ENCODE assay signal across 11 mouse cellular contexts in the genomic region with DNA sequence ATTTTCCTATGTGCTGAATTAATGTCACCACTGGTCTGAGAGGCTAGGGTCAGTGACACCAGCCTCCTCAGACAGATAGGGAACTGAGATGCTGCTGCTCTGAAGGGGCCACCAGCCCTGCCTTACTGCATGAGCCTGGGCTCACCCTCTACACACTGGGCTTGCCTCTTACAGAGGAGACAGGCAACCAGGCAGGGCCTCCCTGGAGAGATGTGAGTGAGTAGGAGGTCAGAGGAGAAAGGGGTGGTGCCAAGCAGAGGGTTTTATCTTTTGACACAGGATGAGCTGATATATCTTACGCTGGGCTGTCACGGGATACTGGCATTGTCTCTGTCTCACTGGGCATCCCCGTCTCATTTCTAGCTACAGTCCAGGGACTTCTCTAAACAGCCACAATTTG.
A peak's percentile ranks its signal among the peaks of the same experiment; 100 is the strongest.
DNase-seq lines count a peak whose midpoint lies in the region; ATAC-seq lines count a peak whose summit lies in the region.
"Had no signal": no experiment of that assay in that cellular context is flagged by ENCODE, and none has a peak within 500 bp of the region (broad histone marks: within the 10 kb centered on the region; RNA-seq: fewer than 3 reads in every experiment).

No protein-coding gene starts in this region.

- H3K27me3 ChIP-seq in hindbrain, embryonic 12.5 days = no peaks in the 10 kb centered on the region
- H3K27me3 ChIP-seq in hindbrain, embryonic 16.5 days (replicated peaks; ENCODE audit: control insufficient read depth, insufficient read depth, low read length) = no peaks in the 10 kb centered on the region
- H3K27me3 ChIP-seq in embryonic facial prominence, embryonic 10.5 days (replicated peaks; ENCODE audit: low read depth, poor library complexity, severe bottlenecking) = no peaks in the 10 kb centered on the region
- no peaks in the 10 kb centered on the region for H3K27me3 ChIP-seq in liver, embryonic 11.5 days (replicated peaks; ENCODE audit: control insufficient read depth, insufficient read depth, low read length)

- no peaks in the 10 kb centered on the region for H3K9me3 ChIP-seq in hindbrain, embryonic 12.5 days (replicated peaks)
- H3K9me3 ChIP-seq in hindbrain, embryonic 16.5 days (ENCODE audit: control insufficient read depth, low read length) = no peaks in the 10 kb centered on the region
- H3K9me3 ChIP-seq in embryonic facial prominence, embryonic 10.5 days = no peaks in the 10 kb centered on the region
- no peaks in the 10 kb centered on the region for H3K9me3 ChIP-seq in liver, embryonic 11.5 days (ENCODE audit: control insufficient read depth, low read length)

- no peak overlapping the region for H3K4me2 ChIP-seq in hindbrain, embryonic 12.5 days (replicated peaks)
- no peak overlapping the region for H3K4me2 ChIP-seq in hindbrain, embryonic 16.5 days (ENCODE audit: low read length)
- peak overlapping the region; percentile 50 for H3K4me2 ChIP-seq in liver, embryonic 11.5 days

- ATAC-seq in hindbrain, embryonic 12.5 days (ENCODE audit: low FRiP score) = peak; percentile 41; the same call in 1 of the 2 replicates
- ATAC-seq in hindbrain, embryonic 16.5 days = no peak
- ATAC-seq in liver, embryonic 11.5 days (replicated peaks; ENCODE audit: low FRiP score) = peak; percentile 86

- no peak overlapping the region for H3K9ac ChIP-seq in hindbrain, embryonic 12.5 days
- H3K9ac ChIP-seq in hindbrain, embryonic 16.5 days (ENCODE audit: low read depth, low read length) = no peak overlapping the region
- peak overlapping the region; percentile 46 for H3K9ac ChIP-seq in liver, embryonic 11.5 days (ENCODE audit: low read depth, low read length)

- no peaks in the 10 kb centered on the region; the same call in 1 of the 2 replicates for H3K36me3 ChIP-seq in hindbrain, embryonic 12.5 days
- no peaks in the 10 kb centered on the region for H3K36me3 ChIP-seq in hindbrain, embryonic 16.5 days (ENCODE audit: control insufficient read depth, insufficient read depth, low read length)
- peaks cover 90% of the 10 kb centered on the region for H3K36me3 ChIP-seq in embryonic facial prominence, embryonic 10.5 days (replicated peaks)
- H3K36me3 ChIP-seq in liver, embryonic 11.5 days (ENCODE audit: control insufficient read depth, insufficient read depth, low read length) = no peaks in the 10 kb centered on the region; the same call in none of the 2 replicates

- 71% methylated on average over 3 of the region's 3 CpGs for WGBS in hindbrain, embryonic 12.5 days
- WGBS in hindbrain, embryonic 16.5 days = 53% methylated on average over 3 of the region's 3 CpGs
- 81% methylated on average over 3 of the region's 3 CpGs for WGBS in embryonic facial prominence, embryonic 10.5 days
- WGBS in liver, embryonic 11.5 days = 21% methylated on average over 3 of the region's 3 CpGs

- H3K27ac ChIP-seq in hindbrain, embryonic 12.5 days = peak overlapping the region; percentile 35; the same call in 1 of the 2 replicates
- H3K27ac ChIP-seq in hindbrain, embryonic 16.5 days (ENCODE audit: low read depth, low read length) = no peak overlapping the region
- peak overlapping the region; percentile 75 for H3K27ac ChIP-seq in embryonic facial prominence, embryonic 10.5 days (replicated peaks)
- peak overlapping the region; percentile 71 for H3K27ac ChIP-seq in liver, embryonic 11.5 days (ENCODE audit: low read depth, low read length)

- peak; percentile 40 for DNase-seq in adrenal gland, adult 2 months
- DNase-seq in adrenal gland, postnatal 4 days (ENCODE audit: low spot score in 2 of 2) = no peak
- DNase-seq in embryonic facial prominence, embryonic 10.5 days (ENCODE audit: low spot score) = no peak
- DNase-seq in liver, embryonic 11.5 days (ENCODE audit: low spot score) = peak; percentile 51
- DNase-seq in layer of hippocampus, adult 9-10 months (ENCODE audit: low spot score) = no peak
- no peak for DNase-seq in spleen, adult 18-20 months
- DNase-seq: cerebellum, adult 9-10 months; lung, postnatal 4 days; right cerebral cortex, adult 18-20 months had no signal

- peaks cover 13% of the 10 kb centered on the region for H3K4me1 ChIP-seq in hindbrain, embryonic 12.5 days
- H3K4me1 ChIP-seq in hindbrain, embryonic 16.5 days (ENCODE audit: control insufficient read depth, insufficient read depth, low read depth, low read length) = no peaks in the 10 kb centered on the region
- H3K4me1 ChIP-seq in embryonic facial prominence, embryonic 10.5 days = peaks cover 60% of the 10 kb centered on the region
- H3K4me1 ChIP-seq in liver, embryonic 11.5 days (replicated peaks; ENCODE audit: control insufficient read depth, insufficient read depth, low read length) = peaks cover 43% of the 10 kb centered on the region

- no peak overlapping the region for H3K4me3 ChIP-seq in hindbrain, embryonic 12.5 days
- H3K4me3 ChIP-seq in hindbrain, embryonic 16.5 days (ENCODE audit: low read length) = no peak overlapping the region
- no peak overlapping the region for H3K4me3 ChIP-seq in embryonic facial prominence, embryonic 10.5 days
- H3K4me3 ChIP-seq in liver, embryonic 11.5 days (ENCODE audit: low read depth, low read length) = no peak overlapping the region

Comparison
In these comparisons a context has a peak if more than half of its experiments do, and no peak if none do; other contexts are left out.
1. DNase-seq: peak in adrenal gland, adult 2 months (single experiment) and liver, embryonic 11.5 days (single experiment); none in adrenal gland, postnatal 4 days (0 of 2), embryonic facial prominence, embryonic 10.5 days (single experiment), layer of hippocampus, adult 9-10 months (single experiment) and spleen, adult 18-20 months (0 of 2).